Mouse (Mus musculus) lung, postnatal 0 days (tissue): ENCODE measurements at regions not wholly inside any gene's neighbourhood (a gene's known extent, or its start where the extent isn't known, plus 50 kb on each side); places are given as distances from the start of the nearest gene placed in this dataset.
"Not testable (repeated sequence)": the region's sequence is repeated elsewhere in the genome, so short reads cannot be mapped to it uniquely, and the experiment has no call there.

Source experiments
- ATAC-seq: fragments of 200-750 bp; cut with Nextera tagmentation; 2 replicates; pipeline ENCODE4 v1.8.0; 2017; ENCODE audit warnings: moderate library complexity
- DNase-seq: peaks from one replicate; pipeline ENCODE4 v3.0.0-alpha.2; 2016; ENCODE audit warnings: low spot score
- H3K27ac ChIP-seq: fragments of 300-500 bp; sonication (generic); 2 replicates; pipeline ENCODE4 v1.5.1; 2014; ENCODE audit warnings: antibody characterized with exemption, mild to moderate bottlenecking, low read length, mixed read lengths
- H3K27me3 ChIP-seq: fragments of 300-500 bp; sonication (generic); replicated peaks from 2 replicates; pipeline ENCODE4 v1.6.1; 2014; ENCODE audit warnings: low read length, mixed read lengths; ENCODE audit not compliant: insufficient read depth
- H3K36me3 ChIP-seq: fragments of 300-500 bp; sonication (generic); 2 replicates; pipeline ENCODE4 v1.6.1; 2014; ENCODE audit warnings: low read length, mixed read lengths; ENCODE audit not compliant: insufficient read depth
- H3K4me1 ChIP-seq: fragments of 300-500 bp; sonication (generic); 2 replicates; pipeline ENCODE4 v1.6.1; 2014; ENCODE audit warnings: antibody characterized with exemption, low read depth, low read length, mixed read lengths; ENCODE audit not compliant: insufficient read depth
- H3K4me2 ChIP-seq: fragments of 300-500 bp; sonication (generic); replicated peaks from 2 replicates; pipeline ENCODE4 v1.6.1; 2014; ENCODE audit warnings: low read depth, mild to moderate bottlenecking, low read length, moderate library complexity, mixed read lengths
- H3K4me3 ChIP-seq: fragments of 300-500 bp; sonication (generic); 2 replicates; pipeline ENCODE4 v1.5.1; 2014; ENCODE audit warnings: low read depth, low read length
- H3K9ac ChIP-seq: fragments of 300-500 bp; sonication (generic); replicated peaks from 2 replicates; pipeline ENCODE4 v1.6.1; 2014; ENCODE audit warnings: low read depth, mild to moderate bottlenecking
- H3K9me3 ChIP-seq: fragments of 300-500 bp; sonication (generic); 2 replicates; pipeline ENCODE4 v1.6.1; 2016; ENCODE audit warnings: low read length, mixed read lengths
- CTCF ChIP-seq: IDR thresholded peaks from 2 replicates; pipeline ENCODE4 v1.5.1; 2016; ENCODE audit warnings: antibody characterized with exemption, mild to moderate bottlenecking
- EP300 ChIP-seq: IDR thresholded peaks from 2 replicates; pipeline ENCODE4 v1.6.1; 2016; ENCODE audit warnings: antibody characterized with exemption, mild to moderate bottlenecking, control low read depth
- WGBS: fragments of 180-500 bp; shearing (Covaris S2); extraction: QIAGEN DNeasy Blood & Tissue Kit; methylation state at CpG from one replicate; pipeline ENCODE4 v1.1.7; 2014; 5-methylcytosine and 5-hydroxymethylcytosine counted together

- no peak overlapping the region for H3K9ac ChIP-seq
- H3K4me1 ChIP-seq: no peaks in the 10 kb centered on the region; the same call in 1 of the 2 replicates
- no peaks in the 10 kb centered on the region for H3K36me3 ChIP-seq
- TF ChIP-seq CTCF (no peak), EP300 (peak; percentile 68)
- no peaks in the 10 kb centered on the region for H3K9me3 ChIP-seq
- DNase-seq: peak; percentile 73
- peak; percentile 56 for ATAC-seq
- no peaks in the 10 kb centered on the region for H3K27me3 ChIP-seq
- H3K4me3 ChIP-seq: no peak overlapping the region
- H3K27ac ChIP-seq: no peak overlapping the region
- no peak overlapping the region for H3K4me2 ChIP-seq
Measured at GRCm38 (mm10) chrX:77414156-77414555, 96.7 kb upstream of the Tbl1x start.

DNA sequence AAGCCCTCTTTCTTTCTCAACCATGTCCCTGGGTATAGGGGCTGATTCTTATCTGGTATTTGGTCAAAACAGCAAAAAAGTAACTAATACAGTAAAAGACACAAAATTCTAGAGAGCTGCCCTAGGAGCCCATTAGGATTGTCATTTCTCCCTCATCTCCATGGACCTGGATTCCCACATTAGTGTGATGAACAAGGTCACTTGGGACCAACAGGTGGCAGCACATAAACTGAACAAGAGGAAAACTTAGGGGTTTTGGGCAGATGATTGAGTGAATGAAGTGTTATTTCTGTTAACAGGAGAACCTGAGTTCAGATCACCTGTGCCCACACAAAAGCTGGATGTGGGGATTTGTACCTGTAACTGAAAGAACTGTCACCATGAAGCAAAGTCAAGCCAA lies 93.0 kb upstream of the Tbl1x start:
- no peak overlapping the region for H3K4me3 ChIP-seq
- peak; percentile 51 for TF ChIP-seq CTCF
- TF ChIP-seq EP300: no peak
- H3K27ac ChIP-seq: no peak overlapping the region
- H3K4me1 ChIP-seq: no peaks in the 10 kb centered on the region
- no peak for DNase-seq
- no peak for ATAC-seq
- no peaks in the 10 kb centered on the region for H3K9me3 ChIP-seq
- no peaks in the 10 kb centered on the region for H3K36me3 ChIP-seq
- no peak overlapping the region for H3K9ac ChIP-seq
- H3K4me2 ChIP-seq: no peak overlapping the region
- no peaks in the 10 kb centered on the region for H3K27me3 ChIP-seq

DNA sequence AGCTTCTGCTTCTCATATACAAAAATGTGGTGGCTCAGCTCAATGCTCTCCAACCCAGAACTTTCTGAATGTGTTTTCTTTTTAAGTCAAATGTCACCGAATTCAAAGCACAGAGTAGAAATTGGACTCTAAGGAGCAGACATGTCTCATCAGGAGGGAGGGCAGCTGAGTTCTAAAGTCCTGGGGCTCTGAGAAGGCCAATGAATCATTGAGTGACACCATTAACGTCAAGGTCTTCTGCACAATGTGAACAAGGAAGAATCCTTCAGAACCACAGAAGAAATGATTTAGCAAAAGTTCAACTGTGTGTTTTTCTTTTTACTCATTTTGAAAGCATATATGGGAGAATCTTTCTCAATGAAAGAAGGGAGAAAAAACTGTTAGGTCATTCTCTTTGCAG lies 88.6 kb upstream of the Tbl1x start:
- Histone ChIP-seq H3K4me3 (no peak overlapping the region), H3K9ac (no peak overlapping the region), H3K27me3 (no peaks in the 10 kb centered on the region), H3K9me3 (no peaks in the 10 kb centered on the region), H3K36me3 (no peaks in the 10 kb centered on the region), H3K4me1 (no peaks in the 10 kb centered on the region), H3K27ac (no peak overlapping the region), H3K4me2 (no peak overlapping the region)
- no peak for DNase-seq
- no peak for TF ChIP-seq CTCF
- no peak for TF ChIP-seq EP300
- 56% methylated on average over 2 of the region's 2 CpGs for WGBS
- no peak for ATAC-seq

GRCm38 (mm10) chrX:77424792-77425727 lies 85.8 kb upstream of the Tbl1x start:
- Histone ChIP-seq H3K27ac (no peak overlapping the region), H3K4me2 (no peak overlapping the region), H3K4me1 (no peaks in the 10 kb centered on the region), H3K9ac (no peak overlapping the region), H3K27me3 (no peaks in the 10 kb centered on the region), H3K36me3 (no peaks in the 10 kb centered on the region), H3K9me3 (no peaks in the 10 kb centered on the region), H3K4me3 (no peak overlapping the region)
- no peak for ATAC-seq
- no peak for TF ChIP-seq CTCF
- no peak for TF ChIP-seq EP300
- WGBS: 84% methylated on average over 3 of the region's 3 CpGs
- no peak for DNase-seq

DNA sequence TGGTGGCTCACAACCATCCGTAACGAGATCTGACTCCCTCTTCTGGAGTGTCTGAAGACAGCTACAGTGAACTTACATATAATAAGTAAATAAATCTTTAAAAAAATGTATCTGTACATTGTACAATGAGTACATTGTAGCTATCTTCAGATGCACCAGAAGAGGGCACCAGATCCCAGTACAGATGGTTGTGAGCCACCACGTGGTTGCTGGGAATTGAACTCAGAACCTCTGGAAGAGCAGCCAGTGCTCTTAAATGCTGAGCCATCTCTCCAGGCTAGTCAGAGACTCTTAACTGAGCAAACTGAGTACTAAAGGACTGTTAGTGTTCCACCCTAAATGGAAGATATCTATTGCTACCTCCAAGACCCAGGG lies 85.1 kb upstream of the Tbl1x start:
- DNase-seq, ATAC-seq, H3K9ac ChIP-seq, H3K4me3 ChIP-seq, H3K4me2 ChIP-seq, H3K27ac ChIP-seq, H3K9me3 ChIP-seq, H3K4me1 ChIP-seq, H3K36me3 ChIP-seq, H3K27me3 ChIP-seq: not testable (repeated sequence)
- 66% methylated on average over 3 of the region's 3 CpGs for WGBS

DNA sequence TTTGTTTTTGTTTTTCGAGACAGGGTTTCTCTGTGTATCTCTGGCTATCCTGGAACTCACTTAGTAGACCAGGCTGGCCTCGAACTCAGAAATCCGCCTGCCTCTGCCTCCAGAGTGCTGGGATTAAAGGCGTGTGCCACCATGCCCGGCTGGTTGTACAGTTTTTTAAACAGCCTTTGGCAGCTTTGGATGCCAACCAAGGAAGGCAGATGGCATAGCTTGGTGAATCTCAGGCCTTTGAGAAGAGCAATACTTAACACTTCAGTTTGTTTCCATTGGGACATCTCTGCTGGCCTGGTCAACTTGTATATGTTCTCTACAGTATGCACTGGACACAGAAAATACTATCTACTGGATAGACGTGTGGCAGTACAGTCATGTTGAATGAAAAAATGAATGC lies 84.0 kb upstream of the Tbl1x start:
- H3K4me3 ChIP-seq, H3K4me1 ChIP-seq, ATAC-seq, H3K4me2 ChIP-seq, H3K36me3 ChIP-seq, H3K9ac ChIP-seq, H3K27ac ChIP-seq, H3K27me3 ChIP-seq, H3K9me3 ChIP-seq, DNase-seq: not testable (repeated sequence)
- 89% methylated on average over 6 of the region's 6 CpGs for WGBS
